Mouse (Mus musculus): ENCODE data around the gene Rprd1b. TPM values are rescaled to one million over a fixed set of nuclear protein-coding genes. Genes with fewer than 3 reads are reported as not detected.
A peak's percentile ranks its signal among the peaks of the same experiment; 100 is the strongest.

Gene Rprd1b
- polyA plus RNA-seq, 1 experiment from 2014 or later: 43.1 TPM

GRCm38 (mm10) chr2:158174438-158174837, 146.1 kb downstream of the Rprd1b start:
- Histone ChIP-seq H3K4me1 (ENCODE audit: control insufficient read depth, insufficient read depth, low read length) (peaks cover 27% of the 10 kb centered on the region), H3K27me3 (ENCODE audit: control insufficient read depth, insufficient read depth, low read length) (no peaks in the 10 kb centered on the region), H3K4me3 (ENCODE audit: low read depth, low read length) (no peak overlapping the region), H3K9me3 (replicated peaks; ENCODE audit: control insufficient read depth, low read length) (no peaks in the 10 kb centered on the region), H3K27ac (ENCODE audit: low read depth, low read length) (no peak overlapping the region), H3K9ac (ENCODE audit: low read depth, low read length) (no peak overlapping the region), H3K4me2 (no peak overlapping the region), H3K36me3 (ENCODE audit: control insufficient read depth, insufficient read depth, low read length) (no peaks in the 10 kb centered on the region)
- 66% methylated on average over 5 of the region's 5 CpGs for WGBS (ENCODE audit: insufficient replicate concordance)
- no peak for ATAC-seq (replicated peaks; ENCODE audit: insufficient number of reproducible peaks, low FRiP score, low TSS enrichment)

GRCm38 (mm10) chr2:158174958-158175357, 146.7 kb downstream of the Rprd1b start:
- Histone ChIP-seq H3K27me3 (ENCODE audit: control insufficient read depth, insufficient read depth, low read length) (no peaks in the 10 kb centered on the region), H3K4me3 (ENCODE audit: low read depth, low read length) (no peak overlapping the region), H3K4me2 (no peak overlapping the region), H3K36me3 (ENCODE audit: control insufficient read depth, insufficient read depth, low read length) (no peaks in the 10 kb centered on the region), H3K9ac (ENCODE audit: low read depth, low read length) (no peak overlapping the region), H3K9me3 (replicated peaks; ENCODE audit: control insufficient read depth, low read length) (no peaks in the 10 kb centered on the region), H3K27ac (ENCODE audit: low read depth, low read length) (no peak overlapping the region), H3K4me1 (ENCODE audit: control insufficient read depth, insufficient read depth, low read length) (peaks cover 29% of the 10 kb centered on the region)
- ATAC-seq (replicated peaks; ENCODE audit: insufficient number of reproducible peaks, low FRiP score, low TSS enrichment): 0 out of 2 replicates have a peak, but pooled peaks have one; percentile 12
- WGBS (ENCODE audit: insufficient replicate concordance): 83% methylated on average over 15 of the region's 15 CpGs

GRCm38 (mm10) chr2:158175433-158175832, 147.1 kb downstream of the Rprd1b start:
- Histone ChIP-seq H3K36me3 (ENCODE audit: control insufficient read depth, insufficient read depth, low read length) (no peaks in the 10 kb centered on the region), H3K27me3 (ENCODE audit: control insufficient read depth, insufficient read depth, low read length) (no peaks in the 10 kb centered on the region), H3K9ac (ENCODE audit: low read depth, low read length) (no peak overlapping the region), H3K4me3 (ENCODE audit: low read depth, low read length) (no peak overlapping the region), H3K9me3 (replicated peaks; ENCODE audit: control insufficient read depth, low read length) (no peaks in the 10 kb centered on the region), H3K4me2 (no peak overlapping the region), H3K27ac (ENCODE audit: low read depth, low read length) (no peak overlapping the region), H3K4me1 (ENCODE audit: control insufficient read depth, insufficient read depth, low read length) (peaks cover 31% of the 10 kb centered on the region)
- WGBS (ENCODE audit: insufficient replicate concordance): 22% methylated on average over 3 of the region's 3 CpGs
- no peak for ATAC-seq (replicated peaks; ENCODE audit: insufficient number of reproducible peaks, low FRiP score, low TSS enrichment)

GRCm38 (mm10) chr2:158176763-158177162, 148.5 kb downstream of the Rprd1b start:
- no peak overlapping the region for H3K4me3 ChIP-seq (ENCODE audit: low read depth, low read length)
- no peak overlapping the region for H3K27ac ChIP-seq (ENCODE audit: low read depth, low read length)
- H3K9ac ChIP-seq (ENCODE audit: low read depth, low read length): no peak overlapping the region
- 84% methylated on average over 9 of the region's 9 CpGs for WGBS (ENCODE audit: insufficient replicate concordance)
- H3K4me1 ChIP-seq (ENCODE audit: control insufficient read depth, insufficient read depth, low read length): peaks cover 31% of the 10 kb centered on the region
- no peaks in the 10 kb centered on the region for H3K36me3 ChIP-seq (ENCODE audit: control insufficient read depth, insufficient read depth, low read length)
- H3K9me3 ChIP-seq (replicated peaks; ENCODE audit: control insufficient read depth, low read length): no peaks in the 10 kb centered on the region
- no peak for ATAC-seq (replicated peaks; ENCODE audit: insufficient number of reproducible peaks, low FRiP score, low TSS enrichment)
- no peaks in the 10 kb centered on the region for H3K27me3 ChIP-seq (ENCODE audit: control insufficient read depth, insufficient read depth, low read length)
- H3K4me2 ChIP-seq: no peak overlapping the region

- H3K9me3 ChIP-seq (replicated peaks; ENCODE audit: control insufficient read depth, low read length): no peaks in the 10 kb centered on the region
- H3K4me3 ChIP-seq (ENCODE audit: low read depth, low read length): no peak overlapping the region
- H3K27ac ChIP-seq (ENCODE audit: low read depth, low read length): no peak overlapping the region; the same call in 1 of the 2 replicates
- H3K4me1 ChIP-seq (ENCODE audit: control insufficient read depth, insufficient read depth, low read length): peaks cover 31% of the 10 kb centered on the region
- no peak for ATAC-seq (replicated peaks; ENCODE audit: insufficient number of reproducible peaks, low FRiP score, low TSS enrichment)
- H3K4me2 ChIP-seq: no peak overlapping the region
- WGBS (ENCODE audit: insufficient replicate concordance): 50% methylated on average over 3 of the region's 3 CpGs
- no peak overlapping the region for H3K9ac ChIP-seq (ENCODE audit: low read depth, low read length)
- no peaks in the 10 kb centered on the region for H3K27me3 ChIP-seq (ENCODE audit: control insufficient read depth, insufficient read depth, low read length)
- no peaks in the 10 kb centered on the region for H3K36me3 ChIP-seq (ENCODE audit: control insufficient read depth, insufficient read depth, low read length)
These were observed 149.3 kb downstream of the Rprd1b start for GRCm38 (mm10) chr2:158177574-158177973.

GRCm38 (mm10) chr2:158178139-158178538, 149.8 kb downstream of the Rprd1b start:
- H3K4me3 ChIP-seq (ENCODE audit: low read depth, low read length): no peak overlapping the region
- peak overlapping the region; percentile 15; the same call in 1 of the 2 replicates for H3K27ac ChIP-seq (ENCODE audit: low read depth, low read length)
- H3K9me3 ChIP-seq (replicated peaks; ENCODE audit: control insufficient read depth, low read length): no peaks in the 10 kb centered on the region
- no peaks in the 10 kb centered on the region for H3K27me3 ChIP-seq (ENCODE audit: control insufficient read depth, insufficient read depth, low read length)
- H3K36me3 ChIP-seq (ENCODE audit: control insufficient read depth, insufficient read depth, low read length): no peaks in the 10 kb centered on the region
- no peak for ATAC-seq (replicated peaks; ENCODE audit: insufficient number of reproducible peaks, low FRiP score, low TSS enrichment)
- no peak overlapping the region for H3K4me2 ChIP-seq
- no peak overlapping the region for H3K9ac ChIP-seq (ENCODE audit: low read depth, low read length)
- WGBS (ENCODE audit: insufficient replicate concordance): 76% methylated on average over 4 of the region's 4 CpGs
- peaks cover 31% of the 10 kb centered on the region for H3K4me1 ChIP-seq (ENCODE audit: control insufficient read depth, insufficient read depth, low read length)

GRCm38 (mm10) chr2:158178696-158179369, 150.5 kb downstream of the Rprd1b start:
- ATAC-seq (replicated peaks; ENCODE audit: insufficient number of reproducible peaks, low FRiP score, low TSS enrichment): peak; percentile 82

GRCm38 (mm10) chr2:158179370-158180111, 151.2 kb downstream of the Rprd1b start:
- H3K4me2 ChIP-seq: peak overlapping the region; percentile 71
- peaks cover 29% of the 10 kb centered on the region for H3K4me1 ChIP-seq (ENCODE audit: control insufficient read depth, insufficient read depth, low read length)
- WGBS (ENCODE audit: insufficient replicate concordance): 18% methylated on average over 18 of the region's 18 CpGs
- H3K4me3 ChIP-seq (ENCODE audit: low read depth, low read length): peak overlapping the region; percentile 36
- no peaks in the 10 kb centered on the region for H3K27me3 ChIP-seq (ENCODE audit: control insufficient read depth, insufficient read depth, low read length)
- H3K36me3 ChIP-seq (ENCODE audit: control insufficient read depth, insufficient read depth, low read length): no peaks in the 10 kb centered on the region
- H3K9ac ChIP-seq (ENCODE audit: low read depth, low read length): peak overlapping the region; percentile 58; the same call in 1 of the 2 replicates
- H3K27ac ChIP-seq (ENCODE audit: low read depth, low read length): peak overlapping the region; percentile 29; the same call in 1 of the 2 replicates
- no peaks in the 10 kb centered on the region for H3K9me3 ChIP-seq (replicated peaks; ENCODE audit: control insufficient read depth, low read length)
- no peak for ATAC-seq (replicated peaks; ENCODE audit: insufficient number of reproducible peaks, low FRiP score, low TSS enrichment)

More at GRCm38 (mm10) chr2:158178696-158179369, 150.5 kb downstream of the Rprd1b start:
- WGBS (ENCODE audit: insufficient replicate concordance): 7% methylated on average over 18 of the region's 19 CpGs
- H3K9me3 ChIP-seq (replicated peaks; ENCODE audit: control insufficient read depth, low read length): no peaks in the 10 kb centered on the region
- H3K27ac ChIP-seq (ENCODE audit: low read depth, low read length): peak overlapping the region; percentile 22; the same call in 1 of the 2 replicates
- H3K4me3 ChIP-seq (ENCODE audit: low read depth, low read length): peak overlapping the region; percentile 36
- no peaks in the 10 kb centered on the region for H3K36me3 ChIP-seq (ENCODE audit: control insufficient read depth, insufficient read depth, low read length)
- peaks cover 31% of the 10 kb centered on the region for H3K4me1 ChIP-seq (ENCODE audit: control insufficient read depth, insufficient read depth, low read length)
- H3K27me3 ChIP-seq (ENCODE audit: control insufficient read depth, insufficient read depth, low read length): no peaks in the 10 kb centered on the region
- peak overlapping the region; percentile 58 for H3K9ac ChIP-seq (ENCODE audit: low read depth, low read length)
- peak overlapping the region; percentile 71 for H3K4me2 ChIP-seq

Data from heart, embryonic 11.5 days (tissue).